In the genomic region with DNA sequence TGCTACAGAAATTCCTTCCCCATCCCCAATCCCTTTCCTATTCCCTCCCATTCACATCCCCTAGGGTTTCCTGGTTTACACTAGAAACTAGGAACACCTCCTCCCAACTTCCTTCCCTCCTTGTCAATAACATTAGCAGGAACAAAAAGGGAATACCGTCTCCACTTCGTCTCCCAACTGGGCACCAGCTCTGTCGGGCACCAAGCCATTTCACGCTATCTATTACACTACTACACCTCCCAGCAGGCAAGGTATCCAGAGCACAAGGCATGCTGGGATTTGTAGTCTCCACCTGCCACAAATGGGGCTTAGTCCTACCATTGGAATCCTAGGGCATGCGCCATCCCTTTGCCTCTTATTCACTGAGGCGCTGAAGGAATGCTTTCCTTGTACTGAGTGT, we compare ENCODE assay signal across 9 mouse cellular contexts. TPM values are rescaled to one million over a fixed set of nuclear protein-coding genes. Genes with fewer than 3 reads are reported as not detected.
DNase-seq lines count a peak whose midpoint lies in the region; ATAC-seq and TF ChIP-seq lines count a peak whose summit lies in the region.
"Had no signal": no experiment of that assay in that cellular context is flagged by ENCODE, and none has a peak within 500 bp of the region (broad histone marks: within the 10 kb centered on the region; RNA-seq: fewer than 3 reads in every experiment).

No protein-coding gene starts in this region.

- TF ChIP-seq POLR2A in kidney, adult 2 months (IDR thresholded peaks at IDR 0.05; ENCODE audit: low read depth, low read length), result no peak
- peak; percentile 34; the same call in 1 of the 2 replicates for TF ChIP-seq POLR2A in lung, adult 2 months (IDR thresholded peaks at IDR 0.05; ENCODE audit: borderline replicate concordance, extremely low read depth, low read depth, low read length)

- H3K4me1 ChIP-seq in G1E (ENCODE audit: insufficient read depth, low read depth, low read length), result peaks cover 89% of the 10 kb centered on the region
- no peaks in the 10 kb centered on the region; the same call in 1 of the 2 replicates for H3K4me1 ChIP-seq in kidney, adult 2 months (ENCODE audit: control insufficient read depth, insufficient read depth, low read length)
- peaks cover 57% of the 10 kb centered on the region for H3K4me1 ChIP-seq in lung, adult 2 months (ENCODE audit: control insufficient read depth, insufficient read depth, low read length)

- H3K4me3 ChIP-seq in G1E (ENCODE audit: low read depth, low read length), result peak overlapping the region; percentile 55
- no peak overlapping the region for H3K4me3 ChIP-seq in kidney, adult 2 months (ENCODE audit: insufficient read depth, low read depth, low read length)
- H3K4me3 ChIP-seq in lung, adult 2 months (replicated peaks; ENCODE audit: extremely low read depth, low read depth, low read length), result no peak overlapping the region

- peaks cover 29% of the 10 kb centered on the region for H3K36me3 ChIP-seq in G1E (replicated peaks)
- no peaks in the 10 kb centered on the region for H3K36me3 ChIP-seq in kidney, adult 2 months (ENCODE audit: control insufficient read depth, insufficient read depth, low read length)

- ATAC-seq in G1E (ENCODE audit: extremely low read depth, insufficient number of reproducible peaks, low FRiP score, poor library complexity, severe bottlenecking), result no peak

- peaks cover 2% of the 10 kb centered on the region; the same call in 1 of the 2 replicates for H3K9me3 ChIP-seq in G1E (replicated peaks)

- 18% methylated on average over 6 of the region's 6 CpGs for WGBS in kidney, adult 2 months
- 15% methylated on average over 6 of the region's 6 CpGs for WGBS in lung, adult 2 months

- peaks cover 14% of the 10 kb centered on the region for H3K27me3 ChIP-seq in G1E (ENCODE audit: insufficient read depth, low read length)
- H3K27me3 ChIP-seq in kidney, adult 2 months (replicated peaks; ENCODE audit: control insufficient read depth, insufficient read depth, low read length), result no peaks in the 10 kb centered on the region

- no peak overlapping the region for H3K27ac ChIP-seq in kidney, adult 2 months (ENCODE audit: insufficient read depth, low read depth, low read length)
- H3K27ac ChIP-seq: macrophage had no signal

- DNase-seq in 3T3-L1 (ENCODE audit: low read depth, low spot score), result peak; percentile 59
- peak; percentile 58 for DNase-seq in G1E (ENCODE audit: low spot score)
- peak; percentile 62 to 68 for DNase-seq in cerebellum, postnatal 36 days
- DNase-seq in heart, adult 18-20 months, result peak; percentile 90 to 92
- peak; percentile 87 for DNase-seq in kidney, adult 2 months
- peak; percentile 74 for DNase-seq in lung, adult 2 months
- peak; percentile 32 for DNase-seq in right cerebral cortex, postnatal 14 days
- no peak for DNase-seq in left cerebral cortex, adult 8-10 months (ENCODE audit: low spot score in 2 of 2)

- no peak for TF ChIP-seq CTCF in G1E (IDR thresholded peaks at IDR 0.05; ENCODE audit: low read depth, low read length)
- no peak for TF ChIP-seq CTCF in kidney, adult 2 months (conservative IDR thresholded peaks at IDR 0.05; ENCODE audit: insufficient read depth, insufficient read length, low read depth, low read length)
- TF ChIP-seq CTCF in lung, adult 2 months (IDR thresholded peaks at IDR 0.05; ENCODE audit: insufficient read depth, low read length), result no peak

RNA-seq across cellular contexts. Expression of gene Cavin1, which starts 10.1 kb away (rescaled TPM):
- total RNA-seq in G1E (2014; fragmentation: Nextera tagmentation), result 13.1 and 15.0 TPM in 2 replicates
- total RNA-seq in G1E (2017), result 3.1 and 3.8 TPM in 2 replicates
- 37.0 and 39.4 TPM in 2 replicates for polyA plus RNA-seq in G1E (2012)
- 100 to 1,000 TPM; 192 to 214 TPM for total RNA-seq in heart, adult 18-20 months (2021)
- polyA plus RNA-seq in kidney, adult 2 months (2012; rRNA removed), result 32.1 and 35.0 TPM in 2 replicates
- 270 and 280 TPM in 2 replicates for polyA plus RNA-seq in lung, adult 2 months (2012; rRNA removed)
- total RNA-seq in left cerebral cortex, adult 8-10 months (2022), result 10 to 100 TPM; 18.7 to 20.9 (median 20.8) TPM

RNA-seq across cellular contexts. Expression of gene Stat3, which starts 21.2 kb away (rescaled TPM):
- 81.1 and 87.5 TPM in 2 replicates for total RNA-seq in G1E (2014; fragmentation: Nextera tagmentation)
- 69.3 and 70.3 TPM in 2 replicates for total RNA-seq in G1E (2017)
- polyA plus RNA-seq in G1E (2012), result 42.1 and 63.5 TPM in 2 replicates
- total RNA-seq in heart, adult 18-20 months (2021), result 10 to 100 TPM; 71.8 to 83.2 TPM
- polyA plus RNA-seq in kidney, adult 2 months (2012; rRNA removed), result 55.5 and 57.2 TPM in 2 replicates
- polyA plus RNA-seq in lung, adult 2 months (2012; rRNA removed), result 115 and 147 TPM in 2 replicates
- total RNA-seq in left cerebral cortex, adult 8-10 months (2022), result 10 to 100 TPM; 39.0 to 54.7 (median 46.3) TPM

RNA-seq across cellular contexts. Expression of gene Atp6v0a1, which starts 48.7 kb away (rescaled TPM):
- total RNA-seq in G1E (2014; fragmentation: Nextera tagmentation) (109 and 180 TPM in 2 replicates), G1E (2017) (53.7 and 77.6 TPM in 2 replicates)
- 25.8 and 26.3 TPM in 2 replicates for polyA plus RNA-seq in G1E (2012)
- 10 to 100 TPM; 87.1 to 92.2 TPM for total RNA-seq in heart, adult 18-20 months (2021)
- polyA plus RNA-seq in kidney, adult 2 months (2012; rRNA removed), result 48.4 and 54.0 TPM in 2 replicates
- polyA plus RNA-seq in lung, adult 2 months (2012; rRNA removed), result 81.9 and 102 TPM in 2 replicates
- 100 to 1,000 TPM; 407 to 438 (median 419) TPM for total RNA-seq in left cerebral cortex, adult 8-10 months (2022)

Comparison
In these comparisons a context has a peak if more than half of its experiments do, and no peak if none do; other contexts are left out.
1. DNase-seq: peak in 3T3-L1 (single experiment), G1E (single experiment), cerebellum, postnatal 36 days (2 of 2), heart, adult 18-20 months (2 of 2), kidney, adult 2 months (single experiment), lung, adult 2 months (single experiment) and right cerebral cortex, postnatal 14 days (single experiment); none in left cerebral cortex, adult 8-10 months (0 of 2).
2. RNA of gene Cavin1, which starts 10.1 kb away (total RNA-seq): 192 to 214 TPM in heart, adult 18-20 months; 18.7 to 20.9 TPM in left cerebral cortex, adult 8-10 months and 3.1 to 15.0 TPM in G1E; every median in the first group is over 4 times any median in the second.